Mouse (Mus musculus): ENCODE measurements around the gene Afap1l2. TPM values are rescaled to one million over a fixed set of nuclear protein-coding genes. Genes with fewer than 3 reads are reported as not detected.

Gene Afap1l2
- total RNA-seq, 2 experiments from 2014 or later = 1.6 TPM

- Histone ChIP-seq H3K4me3 (no peak overlapping the region), H3K27ac (no peak overlapping the region)
- DNase-seq = no peak
- no peak for TF ChIP-seq CTCF (IDR thresholded peaks at IDR 0.05)
- intact Hi-C loops (cut with DNase I) = no loop called here
These were observed 93.4 kb downstream of the Afap1l2 start for GRCm38 (mm10) chr19:56914658-56915057.

DNA sequence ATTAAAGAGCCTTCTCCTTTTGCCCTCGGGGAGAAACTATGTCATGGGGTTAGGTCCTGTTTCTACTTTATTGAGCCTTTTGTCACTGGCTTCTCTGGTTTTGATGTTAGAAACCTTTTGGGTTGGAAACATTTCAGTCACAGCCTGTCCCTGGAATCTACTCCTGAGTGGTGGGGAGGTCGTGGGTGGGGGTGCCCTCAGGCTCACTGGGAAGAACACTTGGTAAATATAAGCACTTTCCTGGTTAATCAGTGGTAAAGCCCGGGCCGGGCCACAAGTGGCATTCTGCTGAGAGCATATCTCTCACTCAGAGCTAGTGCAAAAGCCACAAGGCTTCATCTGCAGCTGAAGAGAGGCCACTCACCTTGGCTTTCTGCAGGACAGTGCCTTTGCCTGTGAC lies 94.3 kb downstream of the Afap1l2 start:
- no peak for DNase-seq
- TF ChIP-seq CTCF (IDR thresholded peaks at IDR 0.05) = no peak
- intact Hi-C loops (cut with DNase I) = no loop called here
- Histone ChIP-seq H3K4me3 (no peak overlapping the region), H3K27ac (no peak overlapping the region)

- no peak overlapping the region for H3K27ac ChIP-seq
- peak; percentile 31 for DNase-seq
- no peak for TF ChIP-seq CTCF (IDR thresholded peaks at IDR 0.05)
- no peak overlapping the region for H3K4me3 ChIP-seq
- intact Hi-C loops (cut with DNase I) = no loop called here
These were observed 97.5 kb downstream of the Afap1l2 start for GRCm38 (mm10) chr19:56910561-56910960.

GRCm38 (mm10) chr19:56908472-56909270 lies 99.4 kb downstream of the Afap1l2 start:
- intact Hi-C loops (cut with DNase I) = loop anchor here (5.0 kb wide), 2 partner anchors 91 to 486 kb away; no protein-coding TSS in a partner anchor
- peak; percentile 74 for TF ChIP-seq CTCF (IDR thresholded peaks at IDR 0.05)
- Histone ChIP-seq H3K4me3 (no peak overlapping the region), H3K27ac (no peak overlapping the region)
- DNase-seq = peak; percentile 39

DNA sequence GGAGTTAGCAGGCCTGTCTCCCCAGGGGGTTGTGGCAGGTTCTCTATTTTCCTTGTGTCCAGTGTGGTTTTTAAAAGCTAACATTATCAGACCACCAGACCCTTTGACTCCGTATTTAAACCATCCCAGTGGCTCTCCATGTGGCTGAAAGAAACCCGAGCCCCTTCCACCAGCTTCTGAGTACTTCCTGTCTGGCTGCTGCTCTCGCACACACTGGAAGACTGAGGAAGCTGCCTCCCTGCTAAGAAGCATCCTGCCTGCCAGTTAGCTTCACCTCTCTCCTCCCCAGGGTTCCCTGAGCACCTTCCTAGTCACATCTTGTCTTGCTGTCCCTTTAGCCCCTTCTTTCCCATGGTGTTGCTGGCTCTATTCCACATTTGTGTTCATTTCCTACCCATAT lies 100.2 kb downstream of the Afap1l2 start:
- intact Hi-C loops (cut with DNase I) = loop anchor here (5.0 kb wide), 2 partner anchors 91 to 486 kb away; no protein-coding TSS in a partner anchor
- TF ChIP-seq CTCF (IDR thresholded peaks at IDR 0.05) = no peak
- no peak overlapping the region for H3K4me3 ChIP-seq
- DNase-seq = no peak
- no peak overlapping the region for H3K27ac ChIP-seq

- Histone ChIP-seq H3K4me3 (no peak overlapping the region), H3K27ac (no peak overlapping the region)
- DNase-seq = no peak
- no peak for TF ChIP-seq CTCF (IDR thresholded peaks at IDR 0.05)
- intact Hi-C loops (cut with DNase I) = loop anchor here (5.0 kb wide), 2 partner anchors 88 to 483 kb away; no protein-coding TSS in a partner anchor
These were observed 102.6 kb downstream of the Afap1l2 start for GRCm38 (mm10) chr19:56905395-56905794.

DNA sequence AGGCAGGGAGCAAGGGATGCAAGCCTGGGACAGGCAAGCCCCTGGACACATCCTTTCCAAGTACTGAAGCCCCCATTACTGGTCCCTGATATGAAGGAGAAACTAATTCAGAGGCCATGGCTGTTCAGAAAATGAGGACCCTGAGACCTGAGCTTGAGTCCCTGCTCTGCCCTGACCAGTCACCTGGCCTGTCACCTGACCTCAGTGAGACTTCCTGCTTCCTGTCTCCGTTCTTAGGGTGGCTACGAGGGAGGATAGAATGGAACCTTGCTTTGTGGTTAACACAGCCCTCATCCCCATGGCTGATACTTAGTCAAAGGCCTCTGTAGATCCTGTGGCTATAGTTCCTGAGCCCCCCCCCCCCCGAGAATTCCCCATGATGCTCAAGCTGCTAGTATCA lies 103.9 kb downstream of the Afap1l2 start:
- no peak overlapping the region for H3K27ac ChIP-seq
- H3K4me3 ChIP-seq = no peak overlapping the region
- intact Hi-C loops (cut with DNase I) = no loop called here
- no peak for TF ChIP-seq CTCF (IDR thresholded peaks at IDR 0.05)
- DNase-seq = no peak

GRCm38 (mm10) chr19:56897654-56898053 lies 110.4 kb downstream of the Afap1l2 start:
- intact Hi-C loops (cut with DNase I) = no loop called here
- no peak for TF ChIP-seq CTCF (IDR thresholded peaks at IDR 0.05)
- H3K27ac ChIP-seq = no peak overlapping the region
- no peak for DNase-seq
- H3K4me3 ChIP-seq = no peak overlapping the region

DNA sequence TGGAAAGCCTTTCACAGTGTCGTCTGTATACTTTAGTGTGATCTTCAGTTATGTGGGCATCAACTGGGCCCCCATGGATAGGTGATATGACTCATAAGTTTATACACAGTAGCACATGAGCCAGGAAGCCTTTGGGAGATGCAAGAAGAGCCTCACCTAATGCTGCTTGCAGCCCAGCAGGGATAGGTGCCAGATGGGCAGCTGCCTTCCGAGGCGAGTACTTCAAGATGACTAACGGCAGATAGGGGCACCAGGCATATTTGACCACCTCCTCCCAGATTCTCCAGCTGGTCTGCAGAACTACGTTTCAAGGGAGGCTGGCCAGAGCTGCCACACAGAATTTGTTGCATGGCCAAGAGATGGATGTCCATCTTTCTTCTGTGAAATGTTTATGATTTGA lies 114.7 kb downstream of the Afap1l2 start:
- intact Hi-C loops (cut with DNase I) = no loop called here
- H3K27ac ChIP-seq = no peak overlapping the region
- no peak for DNase-seq
- H3K4me3 ChIP-seq = no peak overlapping the region
- TF ChIP-seq CTCF (IDR thresholded peaks at IDR 0.05) = no peak

DNA sequence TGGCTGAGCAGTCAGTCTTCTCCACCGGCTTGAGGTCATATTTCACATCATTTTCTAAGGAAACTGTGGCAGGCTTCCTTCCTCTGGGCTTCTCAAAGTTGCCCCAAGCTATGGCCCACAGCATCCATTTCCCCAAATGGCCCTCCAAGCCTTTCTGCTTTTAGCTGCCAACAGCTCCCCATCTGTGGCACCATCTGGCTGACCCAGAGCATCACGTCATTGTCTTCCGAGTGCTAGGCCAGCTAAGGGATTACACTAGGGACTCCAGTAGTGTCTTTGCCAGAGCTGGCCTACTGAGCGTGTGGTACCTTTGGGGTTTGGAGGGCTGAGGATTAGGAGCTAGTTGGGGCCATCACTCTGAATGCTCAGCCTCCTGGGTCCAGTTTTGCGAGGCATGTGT lies 115.4 kb downstream of the Afap1l2 start:
- no peak for DNase-seq
- no peak for TF ChIP-seq CTCF (IDR thresholded peaks at IDR 0.05)
- Histone ChIP-seq H3K27ac (no peak overlapping the region), H3K4me3 (no peak overlapping the region)
- intact Hi-C loops (cut with DNase I) = no loop called here

DNA sequence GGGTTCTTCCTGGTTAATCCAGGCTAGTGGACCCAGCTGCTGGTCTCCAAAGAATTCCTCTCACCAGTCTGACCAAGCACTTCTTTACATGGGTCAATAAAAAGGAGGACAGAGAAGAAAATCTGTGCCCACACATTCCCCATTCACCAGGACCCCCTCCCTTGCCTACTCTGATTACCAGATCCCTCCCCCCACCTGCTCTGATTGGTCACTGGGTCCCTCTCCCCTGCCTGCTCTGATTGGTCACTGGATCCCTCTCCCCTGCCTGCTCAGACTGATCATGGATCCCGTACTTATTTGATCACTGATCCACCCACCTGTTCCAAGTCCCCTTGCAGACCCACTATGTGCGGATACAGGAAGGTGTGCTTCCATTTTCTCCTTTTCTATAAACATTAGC lies 116.6 kb downstream of the Afap1l2 start:
- no peak for DNase-seq
- intact Hi-C loops (cut with DNase I) = no loop called here
- Histone ChIP-seq H3K4me3 (no peak overlapping the region), H3K27ac (no peak overlapping the region)
- no peak for TF ChIP-seq CTCF (IDR thresholded peaks at IDR 0.05)

DNA sequence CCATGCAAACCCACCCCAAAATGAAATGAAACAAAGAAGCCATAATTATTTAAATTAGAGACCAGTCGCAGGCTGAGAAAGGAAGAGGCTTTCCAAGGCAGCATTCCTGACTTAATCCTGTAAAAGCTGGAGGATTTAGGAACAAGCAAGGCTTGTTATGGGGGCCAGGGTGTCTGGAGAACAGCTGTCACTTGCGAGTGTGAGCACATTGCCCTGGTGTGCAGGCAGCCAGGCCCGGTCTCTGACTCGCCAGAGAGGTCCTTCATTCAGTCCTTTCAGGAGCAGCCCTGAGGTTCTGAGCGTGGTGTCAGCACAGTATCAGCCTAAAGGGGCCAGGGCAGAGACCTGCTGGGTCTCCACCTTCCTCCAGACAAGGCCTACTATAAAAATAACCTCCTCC lies 119.4 kb downstream of the Afap1l2 start:
- no peak overlapping the region for H3K4me3 ChIP-seq
- H3K27ac ChIP-seq = no peak overlapping the region
- TF ChIP-seq CTCF (IDR thresholded peaks at IDR 0.05) = no peak
- no peak for DNase-seq
- intact Hi-C loops (cut with DNase I) = no loop called here

DNA sequence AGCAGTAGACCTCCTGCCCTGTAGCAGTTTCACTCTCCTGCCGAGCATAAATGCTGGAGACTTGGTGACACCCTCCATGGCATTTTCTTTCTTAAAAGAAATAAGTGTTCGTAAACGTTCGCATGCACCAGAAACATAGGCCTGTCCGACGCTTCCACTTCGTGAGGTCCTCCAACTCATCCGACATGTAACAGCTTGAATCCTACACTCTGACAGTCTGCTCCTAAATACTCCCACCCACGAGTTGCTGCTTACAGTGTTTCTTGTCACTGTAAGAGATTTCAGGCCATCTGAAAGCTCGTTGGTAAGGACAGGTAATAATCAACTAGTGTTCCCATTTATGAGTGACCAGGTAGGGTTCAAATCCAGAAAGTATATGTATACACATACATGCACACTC lies 120.1 kb downstream of the Afap1l2 start:
- intact Hi-C loops (cut with DNase I) = no loop called here
- H3K4me3 ChIP-seq = no peak overlapping the region
- TF ChIP-seq CTCF (IDR thresholded peaks at IDR 0.05) = no peak
- DNase-seq = no peak
- no peak overlapping the region for H3K27ac ChIP-seq

GRCm38 (mm10) chr19:56877364-56877763 lies 130.7 kb downstream of the Afap1l2 start:
- TF ChIP-seq CTCF (IDR thresholded peaks at IDR 0.05) = no peak
- intact Hi-C loops (cut with DNase I) = no loop called here
- DNase-seq = no peak
- Histone ChIP-seq H3K4me3 (no peak overlapping the region), H3K27ac (no peak overlapping the region)
